Mouse (Mus musculus): ENCODE data around the gene Fcna. TPM values are rescaled to one million over a fixed set of nuclear protein-coding genes. Genes with fewer than 3 reads are reported as not detected.

The Fcna gene
- polyA plus RNA-seq, 1 experiment = not detected

DNA sequence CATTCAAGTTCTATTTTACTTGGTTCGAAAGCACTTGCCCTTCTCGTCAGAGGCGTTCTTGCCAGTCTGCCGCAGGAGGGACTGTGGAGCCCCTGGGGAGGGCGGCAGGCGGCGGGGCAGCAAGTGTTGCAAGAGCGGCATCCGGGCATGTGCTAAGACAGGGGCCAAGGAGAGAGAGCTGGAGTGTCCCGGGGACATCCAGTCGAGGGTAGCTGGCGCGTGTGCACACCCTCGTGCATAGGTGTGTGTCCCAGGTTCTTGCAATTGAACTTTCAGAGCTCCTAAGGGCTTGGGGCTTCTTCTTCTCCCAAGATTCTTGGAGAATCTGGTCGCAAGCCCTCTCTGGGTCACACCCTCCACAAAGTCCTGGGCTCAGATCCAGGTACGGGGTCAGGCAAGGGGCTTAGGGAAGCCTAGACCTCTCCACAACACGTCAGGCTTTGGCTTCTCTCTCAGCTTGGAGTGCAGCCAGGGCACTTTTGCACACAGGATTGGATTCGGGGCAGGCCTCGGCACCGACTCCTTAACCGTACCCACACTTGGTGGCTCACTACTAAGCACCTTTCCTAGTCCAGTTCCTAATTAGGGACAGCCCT, 52.3 kb downstream of the Fcna start:
- TF ChIP-seq GATA1 (IDR thresholded peaks at IDR 0.05; ENCODE audit: low read length) = no peak

Other genes starting within 250 kb of the Fcna start
- not detected in 2 replicates for gene Entpd2, start 232.2 kb downstream of the Fcna start, polyA plus RNA-seq (2012)
- gene Npdc1, start 228.7 kb downstream of the Fcna start, polyA plus RNA-seq (2012) = not detected in 2 replicates
- not detected in 2 replicates for gene Fut7, start 204.8 kb downstream of the Fcna start, polyA plus RNA-seq (2012)
- gene Abca2, start 199.3 kb downstream of the Fcna start, polyA plus RNA-seq (2012) = 9.2 and 9.9 TPM in 2 replicates
- gene Clic3, start 171.2 kb downstream of the Fcna start, polyA plus RNA-seq (2012) = not detected in 2 replicates
- gene Paxx, start 166.9 kb downstream of the Fcna start, polyA plus RNA-seq (2012) = 39.7 and 40.3 TPM in 2 replicates
- gene Ptgds, start 158.0 kb downstream of the Fcna start, polyA plus RNA-seq (2012) = not detected in 2 replicates
- gene Lcn12, start 134.1 kb downstream of the Fcna start, polyA plus RNA-seq (2012) = not detected in 2 replicates
- 25.8 and 49.8 TPM in 2 replicates for gene Fbxw5, start 127.3 kb downstream of the Fcna start, polyA plus RNA-seq (2012)
- gene C8g, start 126.3 kb downstream of the Fcna start, polyA plus RNA-seq (2012) = 0.08 and 0.18 TPM in 2 replicates
- gene Traf2, start 81.1 kb downstream of the Fcna start, polyA plus RNA-seq (2012) = 5.5 and 9.3 TPM in 2 replicates
- gene Edf1, start 70.2 kb downstream of the Fcna start, polyA plus RNA-seq (2012) = 682 and 940 TPM in 2 replicates
- 0.52 and 0.69 TPM in 2 replicates for gene Mamdc4, start 53.2 kb downstream of the Fcna start, polyA plus RNA-seq (2012)
- 3.2 and 4.9 TPM in 2 replicates for gene Phpt1, start 52.8 kb downstream of the Fcna start, polyA plus RNA-seq (2012)
- gene Ajm1, start 46.3 kb downstream of the Fcna start, polyA plus RNA-seq (2012) = 0.09 and 0.13 TPM in 2 replicates
- gene Rabl6, start 19.5 kb downstream of the Fcna start, polyA plus RNA-seq (2012) = 86.8 and 89.3 TPM in 2 replicates
- not detected in 2 replicates for gene Ccdc183, start 10.4 kb downstream of the Fcna start, polyA plus RNA-seq (2012)
- gene Tmem141, start 6.0 kb downstream of the Fcna start, polyA plus RNA-seq (2012) = not detected in 2 replicates
- gene Lcn8, start 25.1 kb upstream of the Fcna start, polyA plus RNA-seq (2012) = not detected in 2 replicates
- not detected in 2 replicates for gene Lcn5, start 29.9 kb upstream of the Fcna start, polyA plus RNA-seq (2012)
- not detected in 2 replicates for gene Lcn6, start 48.8 kb upstream of the Fcna start, polyA plus RNA-seq (2012)
- not detected in 2 replicates for gene Lcn10, start 54.7 kb upstream of the Fcna start, polyA plus RNA-seq (2012)
- not detected in 2 replicates for gene Obp2a, start 72.0 kb upstream of the Fcna start, polyA plus RNA-seq (2012)
- gene Bmyc, start 78.7 kb upstream of the Fcna start, polyA plus RNA-seq (2012) = not detected in 2 replicates
- not detected in 2 replicates for gene Obp2b, start 109.0 kb upstream of the Fcna start, polyA plus RNA-seq (2012)
- not detected in 2 replicates for gene Lcn3, start 137.5 kb upstream of the Fcna start, polyA plus RNA-seq (2012)
- gene Lcn11, start 149.0 kb upstream of the Fcna start, polyA plus RNA-seq (2012) = not detected in 2 replicates
- not detected in 2 replicates for gene Gm13539, start 154.2 kb upstream of the Fcna start, polyA plus RNA-seq (2012)
- not detected in 2 replicates for gene Glt6d1, start 187.8 kb upstream of the Fcna start, polyA plus RNA-seq (2012)
- not detected in 2 replicates for gene Lcn9, start 195.1 kb upstream of the Fcna start, polyA plus RNA-seq (2012)
- not detected in 2 replicates for gene Sohlh1, start 219.2 kb upstream of the Fcna start, polyA plus RNA-seq (2012)
- not detected in 2 replicates for gene Kcnt1, start 235.7 kb upstream of the Fcna start, polyA plus RNA-seq (2012)